Mouse (Mus musculus) adrenal gland, postnatal 10 days (tissue): ENCODE measurements at regions not wholly inside any gene's neighbourhood (a gene's known extent, or its start where the extent isn't known, plus 50 kb on each side); places are given as distances from the start of the nearest gene placed in this dataset.

ENCODE experiments used
- DNase-seq: peaks from one replicate; pipeline ENCODE4 v3.0.0; 2021; ENCODE audit warnings: mixed read lengths

- peak; percentile 6 for DNase-seq
These were observed 917.5 kb downstream of the Olfm4 start for GRCm38 (mm10) chr14:80901346-80901745.

GRCm38 (mm10) chr14:80901759-80902163 is 917.9 kb downstream of the Olfm4 start:
- DNase-seq, result peak; percentile 31

- no peak for DNase-seq
These were observed 932.1 kb downstream of the Olfm4 start for GRCm38 (mm10) chr14:80916031-80916430.

- DNase-seq, result no peak
These were observed 939.9 kb downstream of the Olfm4 start for GRCm38 (mm10) chr14:80923732-80924131.

GRCm38 (mm10) chr14:80959966-80960365 is 976.1 kb downstream of the Olfm4 start:
- no peak for DNase-seq

GRCm38 (mm10) chr14:80975795-80976194 is 991.9 kb downstream of the Olfm4 start:
- DNase-seq, result no peak

- DNase-seq, result no peak
These were observed 992.8 kb downstream of the Olfm4 start for GRCm38 (mm10) chr14:80976662-80977061.

- DNase-seq, result peak; percentile 19
These were observed 995.6 kb downstream of the Olfm4 start for GRCm38 (mm10) chr14:80979475-80979874.

GRCm38 (mm10) chr14:80990192-80990591 is 1006.3 kb downstream of the Olfm4 start:
- DNase-seq, result no peak

- DNase-seq, result no peak
These were observed 1006.9 kb downstream of the Olfm4 start for GRCm38 (mm10) chr14:80990679-80991286.

- no peak for DNase-seq
These were observed 1015.1 kb downstream of the Olfm4 start for GRCm38 (mm10) chr14:80999030-80999429.

- DNase-seq, result no peak
These were observed 1029.3 kb downstream of the Olfm4 start for GRCm38 (mm10) chr14:81013208-81013607.

- no peak for DNase-seq
These were observed 1047.6 kb downstream of the Olfm4 start for GRCm38 (mm10) chr14:81031475-81031874.

GRCm38 (mm10) chr14:81037635-81038034 is 1053.8 kb downstream of the Olfm4 start:
- DNase-seq, result no peak

- no peak for DNase-seq
These were observed 1054.2 kb downstream of the Olfm4 start for GRCm38 (mm10) chr14:81038045-81038444.
